Mouse (Mus musculus): ENCODE data around the gene Dnajc3.
A peak's percentile ranks its signal among the peaks of the same experiment; 100 is the strongest.
"Not testable (repeated sequence)": the region's sequence is repeated elsewhere in the genome, so short reads cannot be mapped to it uniquely, and the experiment has no call there.

Gene Dnajc3

GRCm38 (mm10) chr14:118931181-118931580 is 6.6 kb upstream of the Dnajc3 start:
- no peak for DNase-seq

- no peak for DNase-seq
These were observed 4.8 kb upstream of the Dnajc3 start for GRCm38 (mm10) chr14:118932956-118933355.

DNA sequence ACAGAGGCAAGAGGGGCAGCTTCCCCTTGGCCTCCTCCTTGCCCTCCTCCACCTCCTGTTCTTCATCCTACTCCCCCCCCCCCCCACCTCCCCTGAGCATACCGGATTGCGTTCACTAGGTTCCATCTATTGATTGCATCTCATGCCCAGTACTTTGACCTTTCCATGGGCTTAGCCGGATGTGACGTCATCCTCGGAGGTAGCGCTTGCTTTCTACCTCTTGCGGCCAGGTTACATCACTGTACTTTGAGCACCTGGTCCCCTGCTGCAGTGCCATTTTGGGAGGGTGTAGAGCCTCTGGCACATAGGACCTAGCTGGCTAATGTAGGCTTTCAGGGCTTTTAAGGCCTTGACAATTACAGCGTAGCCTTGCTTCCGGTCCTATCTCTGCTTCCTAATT is 3.1 kb upstream of the Dnajc3 start:
- no peak for DNase-seq

GRCm38 (mm10) chr14:118936236-118936635 is 1.5 kb upstream of the Dnajc3 start:
- no peak for DNase-seq

DNA sequence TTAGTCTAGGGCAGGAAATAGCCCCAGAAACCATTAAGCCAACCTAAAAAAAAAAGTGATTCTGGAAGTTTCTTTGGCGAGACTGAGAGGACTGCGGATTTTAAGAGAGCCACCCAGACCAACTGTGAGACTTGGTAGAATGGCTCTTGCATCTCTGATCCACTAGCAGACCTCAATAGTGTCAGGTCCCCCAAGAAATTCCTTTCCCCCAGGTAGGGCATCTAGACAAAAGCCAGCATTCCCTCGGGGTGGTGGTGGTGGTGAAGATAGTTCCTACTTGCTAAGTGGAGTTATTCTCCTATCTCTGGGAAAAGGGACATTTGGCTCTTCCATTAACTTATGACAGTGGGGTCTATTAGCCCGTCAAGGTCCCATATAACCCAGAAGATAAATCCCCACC is 824 bp upstream of the Dnajc3 start:
- no peak for DNase-seq

GRCm38 (mm10) chr14:118938551-118938950 is 775 bp downstream of the Dnajc3 start:
- peak; percentile 13 to 21 for DNase-seq

DNA sequence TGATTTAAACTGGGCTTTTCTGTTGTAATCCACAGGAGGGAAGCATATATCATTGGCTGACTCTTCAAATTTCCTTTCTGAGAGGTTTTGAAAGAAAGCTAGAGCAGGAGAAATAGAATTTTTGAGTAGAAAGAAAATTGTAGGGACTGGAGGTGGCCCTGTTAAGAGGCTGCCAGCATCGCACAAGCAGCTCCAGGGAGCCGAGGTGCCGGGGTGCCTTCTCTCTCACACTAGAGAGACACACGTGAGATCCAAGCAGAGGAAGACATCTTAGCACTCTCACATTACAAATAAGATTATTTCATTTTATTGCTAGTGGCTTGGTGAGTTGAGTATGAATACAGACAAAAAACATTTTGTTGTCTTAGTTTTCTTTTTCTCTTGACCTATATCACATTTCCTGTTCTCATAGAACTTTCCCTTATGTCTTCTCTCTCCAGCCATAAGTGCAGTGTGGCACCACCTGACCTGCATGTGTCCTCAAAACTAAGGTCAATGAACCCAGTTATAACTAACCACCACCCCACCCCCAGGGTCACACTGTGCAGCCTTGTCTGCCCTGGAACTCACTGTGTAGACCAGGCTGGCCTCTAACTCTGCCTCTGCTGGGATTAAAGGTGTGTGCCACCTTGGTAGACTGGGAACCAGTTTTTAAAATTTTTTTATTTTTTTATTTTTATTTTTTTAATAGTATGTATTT is 3.2 kb downstream of the Dnajc3 start:
- peak; percentile 44 to 53 for DNase-seq

- DNase-seq = no peak
These were observed 4.3 kb downstream of the Dnajc3 start for GRCm38 (mm10) chr14:118942076-118942475.

GRCm38 (mm10) chr14:118944702-118945101 is 6.9 kb downstream of the Dnajc3 start:
- DNase-seq = no peak

DNA sequence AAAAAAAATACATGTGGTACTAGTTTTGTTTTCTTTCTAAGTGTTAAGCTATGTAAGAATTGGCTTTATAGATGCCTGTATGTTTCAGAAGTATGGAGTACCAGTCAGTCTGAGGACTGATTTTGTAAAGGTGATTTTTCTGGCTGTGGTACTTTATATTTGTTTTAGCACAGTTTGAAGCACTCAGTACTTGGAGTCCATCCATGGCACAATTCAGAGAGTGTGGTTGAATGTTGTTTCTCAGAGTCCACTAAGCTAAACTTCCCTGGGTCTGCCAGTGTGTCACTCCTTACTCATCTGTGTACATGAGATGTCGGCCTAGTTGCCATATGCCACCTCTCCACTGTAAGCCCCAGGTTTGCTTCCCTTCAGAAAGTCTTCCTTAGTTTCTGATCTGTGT is 11.1 kb downstream of the Dnajc3 start:
- DNase-seq = no peak

GRCm38 (mm10) chr14:118951912-118952583 is 14.3 kb downstream of the Dnajc3 start:
- peak; percentile 44 to 46 for DNase-seq

DNA sequence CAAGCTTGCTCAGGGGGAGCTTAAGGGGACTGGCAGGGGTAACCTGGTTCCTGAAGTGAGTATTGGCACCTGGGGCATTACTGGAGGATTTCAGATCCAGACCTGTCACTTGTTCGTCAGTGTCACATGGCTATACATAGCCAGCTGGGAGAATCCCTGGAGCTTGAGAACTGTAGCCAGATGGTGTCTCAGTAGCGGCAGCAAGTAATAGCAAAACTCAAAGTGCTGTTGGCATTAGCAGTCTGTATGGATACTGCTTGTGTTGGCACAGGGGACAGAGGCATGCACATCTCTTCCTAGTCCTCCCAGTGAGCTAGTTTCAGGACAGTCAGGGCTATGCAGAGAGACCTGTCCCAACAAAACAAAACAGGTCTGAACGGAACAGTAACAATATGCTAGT is 20.2 kb downstream of the Dnajc3 start:
- no peak for DNase-seq

DNA sequence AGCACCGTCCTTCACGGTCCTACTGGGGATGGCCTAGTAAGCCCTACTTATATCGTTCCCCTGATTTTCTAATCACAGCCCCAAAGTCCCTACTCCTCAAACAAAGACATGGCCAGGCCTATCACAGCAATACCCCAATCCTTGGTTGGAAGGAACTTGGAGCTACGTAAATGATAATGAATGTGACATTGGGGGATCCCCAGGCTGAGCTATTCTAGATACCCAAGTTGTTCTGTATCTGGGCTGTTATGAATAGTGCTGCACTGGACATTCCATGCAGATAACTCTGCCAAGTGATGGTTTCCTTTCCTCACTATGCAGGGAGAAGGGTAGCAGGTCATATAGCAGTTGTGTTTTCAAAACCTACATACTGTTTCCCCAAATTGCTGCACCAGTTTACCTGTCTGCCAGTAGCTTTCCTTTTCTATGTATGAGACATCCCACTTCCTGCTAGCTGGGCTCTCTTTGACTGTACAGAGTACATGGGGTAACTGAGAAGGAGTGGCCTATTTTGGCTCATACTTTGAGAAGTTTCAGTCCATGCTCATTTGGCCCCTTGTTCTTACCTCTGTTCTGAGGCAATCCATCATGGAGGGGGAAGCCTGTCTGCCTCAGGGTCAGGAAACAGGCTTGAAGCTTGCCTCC is 27.7 kb downstream of the Dnajc3 start:
- no peak for DNase-seq

DNA sequence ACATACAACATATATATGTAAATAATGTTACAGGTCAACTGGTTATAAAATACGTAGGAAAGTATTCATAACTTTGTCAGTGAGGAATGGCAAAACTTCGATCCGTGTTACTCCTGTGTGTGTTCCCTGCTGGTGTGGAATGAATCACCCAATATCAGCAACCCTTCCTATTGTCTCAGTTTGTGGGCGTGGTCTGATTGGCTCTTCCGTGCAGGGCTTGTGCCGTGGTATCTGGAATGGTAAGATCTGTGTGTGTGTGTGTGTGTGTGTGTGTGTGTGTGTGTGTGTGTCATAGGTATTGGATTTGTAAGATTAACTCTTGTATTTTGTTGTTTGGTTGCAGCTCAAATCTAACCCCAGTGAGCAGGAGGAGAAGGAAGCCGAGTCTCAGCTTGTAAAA is 29.9 kb downstream of the Dnajc3 start:
- DNase-seq = no peak

DNA sequence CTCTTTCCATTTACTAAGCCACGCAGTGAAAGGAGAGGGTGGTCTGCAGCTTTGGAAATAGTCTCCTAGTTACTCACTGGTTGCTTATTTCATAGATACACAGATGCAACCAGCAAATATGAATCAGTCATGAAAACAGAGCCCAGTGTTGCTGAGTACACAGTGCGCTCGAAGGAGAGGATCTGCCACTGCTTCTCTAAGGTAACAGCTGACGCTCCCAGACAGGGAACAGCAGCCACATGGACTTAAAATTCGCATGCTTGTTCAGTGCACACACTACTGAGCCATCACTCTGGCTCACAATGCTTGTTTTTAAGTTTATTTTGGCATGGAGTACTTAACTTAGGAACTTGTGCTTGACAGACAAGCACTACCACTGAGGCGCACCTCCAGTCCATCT is 34.5 kb downstream of the Dnajc3 start:
- no peak for DNase-seq

DNA sequence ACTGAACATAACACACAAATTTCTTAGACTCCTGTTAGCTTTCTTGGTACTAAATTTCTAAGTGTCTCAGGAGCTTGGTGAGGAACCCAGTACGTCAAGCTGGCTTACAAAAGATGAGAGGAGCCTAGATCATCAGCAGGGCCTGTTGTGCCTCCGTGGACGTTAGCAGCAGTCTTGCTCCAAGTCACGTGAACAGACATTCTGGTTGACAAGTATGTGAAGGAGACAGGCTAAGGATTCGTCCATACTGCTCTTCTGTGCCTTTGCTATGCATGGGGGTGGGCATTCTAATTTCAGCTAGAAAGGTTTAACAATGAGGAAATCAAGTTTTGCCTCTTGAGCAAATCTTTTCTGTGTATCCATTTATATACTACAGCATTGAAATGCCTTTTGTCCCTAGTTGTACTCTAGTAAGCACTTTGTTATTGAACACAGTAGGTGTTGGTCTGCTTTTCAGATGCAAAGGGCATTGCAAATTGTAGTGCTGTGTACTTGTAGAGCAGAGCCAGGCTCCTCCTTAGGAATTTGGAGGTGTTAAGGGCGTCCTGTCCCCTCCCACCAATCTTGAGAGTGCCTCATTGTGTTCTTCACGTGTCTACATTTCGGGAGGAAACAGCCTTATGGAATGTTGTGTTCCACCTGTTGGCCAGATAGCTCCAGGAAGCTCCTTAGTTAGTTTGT is 39.5 kb downstream of the Dnajc3 start:
- no peak for DNase-seq

- no peak for DNase-seq
These were observed 42.0 kb downstream of the Dnajc3 start for GRCm38 (mm10) chr14:118979571-118980325.

- DNase-seq = peak; percentile 25 to 32
These were observed 42.6 kb downstream of the Dnajc3 start for GRCm38 (mm10) chr14:118980358-118980757.

DNA sequence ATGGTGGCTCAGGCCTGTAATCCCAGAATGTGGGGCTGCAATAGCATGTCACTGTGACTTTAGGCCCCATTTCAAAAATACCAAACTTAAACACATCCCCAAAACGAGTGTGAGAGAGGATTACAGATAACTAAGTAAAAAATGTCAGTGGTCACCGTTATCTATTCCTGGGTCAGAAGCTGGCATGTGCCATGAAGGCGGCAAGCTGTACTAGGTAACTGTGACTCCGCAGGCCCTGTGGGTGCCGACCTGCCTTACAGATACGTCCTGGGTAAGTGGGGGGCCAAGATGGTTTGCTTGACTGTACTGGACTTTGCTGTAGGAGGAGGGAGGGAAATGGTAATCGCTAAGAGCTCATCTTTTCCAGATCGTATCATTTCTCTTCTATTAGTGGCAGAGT is 43.1 kb downstream of the Dnajc3 start:
- no peak for DNase-seq

DNA sequence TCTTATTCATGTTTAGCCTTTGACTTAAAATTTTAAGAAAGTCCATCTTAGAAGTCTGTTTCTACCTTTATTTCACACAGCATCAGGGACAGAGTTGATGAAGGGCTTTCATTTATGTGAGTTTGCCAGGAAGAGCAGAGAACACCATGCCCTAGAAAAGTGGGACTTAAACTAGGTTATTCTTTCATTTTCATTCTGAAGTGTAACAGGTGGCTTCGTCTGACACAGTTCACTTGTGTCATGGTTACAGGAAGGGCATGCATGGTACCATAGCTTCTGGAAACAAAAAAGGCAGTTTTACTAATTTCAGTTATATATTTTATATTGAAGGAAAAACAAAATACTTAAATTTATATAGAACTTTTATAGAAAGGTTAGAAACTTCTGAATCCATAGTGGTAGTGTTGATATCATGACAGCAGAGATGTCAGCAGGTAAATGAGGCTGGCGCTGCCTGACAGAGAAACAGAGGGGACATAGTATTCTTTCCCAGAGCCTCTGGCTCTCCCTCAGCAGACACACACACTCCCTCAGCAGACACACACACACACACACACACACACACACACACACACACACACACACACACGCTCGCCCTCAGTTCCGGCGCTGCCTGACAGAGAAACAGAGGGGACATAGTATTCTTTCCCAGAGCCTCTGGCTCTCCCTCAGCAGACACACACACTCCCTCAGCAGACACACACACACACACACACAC is 44.1 kb downstream of the Dnajc3 start:
- not testable (repeated sequence) for DNase-seq

- not testable (repeated sequence) for DNase-seq
These were observed 44.8 kb downstream of the Dnajc3 start for GRCm38 (mm10) chr14:118982429-118983045.

DNA sequence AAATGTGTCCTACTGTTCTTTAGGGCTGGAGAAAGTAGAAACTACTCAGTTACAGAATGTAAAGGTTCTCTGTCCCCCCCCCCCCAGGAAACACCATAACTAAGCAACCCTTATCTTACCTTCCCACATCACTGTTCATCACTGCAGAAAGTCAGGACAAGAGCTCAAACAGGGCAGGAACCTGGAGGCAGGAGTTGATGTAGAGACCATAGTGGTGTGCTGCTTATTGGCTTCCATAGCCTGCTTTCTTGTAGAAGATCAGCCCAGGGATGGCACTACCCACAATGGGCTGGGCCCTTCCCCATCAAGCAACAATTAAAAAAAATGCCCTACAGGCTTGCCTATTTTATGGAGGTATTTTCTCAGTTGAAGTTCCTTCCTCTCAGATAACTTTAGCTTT is 45.6 kb downstream of the Dnajc3 start:
- DNase-seq = no peak
